ENCODE assay signal across 8 mouse cellular contexts in genomic region chr11:101173112-101173511, GRCm38 (mm10). TPM values are rescaled to one million over a fixed set of nuclear protein-coding genes. Genes with fewer than 3 reads are reported as not detected.
DNase-seq lines count a peak whose midpoint lies in the region; ATAC-seq lines count a peak whose summit lies in the region.

No protein-coding gene starts in this region.

- no peak overlapping the region for H3K27ac ChIP-seq in midbrain, embryonic 13.5 days

- no peaks in the 10 kb centered on the region for H3K9me3 ChIP-seq in midbrain, embryonic 13.5 days

- ATAC-seq in midbrain, embryonic 13.5 days: no peak

- intact Hi-C loops in heart, postnatal 25 days (cut with DNase I): no loop called here

- peak overlapping the region; percentile 36; the same call in 1 of the 2 replicates for H3K4me3 ChIP-seq in midbrain, embryonic 13.5 days (replicated peaks)

- peaks cover 87% of the 10 kb centered on the region for H3K4me1 ChIP-seq in midbrain, embryonic 13.5 days (replicated peaks)

- no peaks in the 10 kb centered on the region for H3K36me3 ChIP-seq in midbrain, embryonic 13.5 days

- H3K4me2 ChIP-seq in midbrain, embryonic 13.5 days (replicated peaks): peak overlapping the region; percentile 63

- peak; percentile 62 for DNase-seq in adrenal gland, adult 2 months
- no peak for DNase-seq in adrenal gland, postnatal 25 days
- DNase-seq in cerebellum, postnatal 25 days: peak; percentile 49 to 73
- DNase-seq in heart, postnatal 25 days (ENCODE audit: low spot score): peak; percentile 40
- DNase-seq in kidney, postnatal 4 days: peak; percentile 73 to 81
- no peak for DNase-seq in right cerebral cortex, postnatal 25 days
- DNase-seq in adipocyte (ENCODE audit: low spot score): no peak

- WGBS in midbrain, embryonic 13.5 days: 4% methylated on average over 11 of the region's 11 CpGs

- H3K27me3 ChIP-seq in midbrain, embryonic 13.5 days: peaks cover 70% of the 10 kb centered on the region

- H3K9ac ChIP-seq in midbrain, embryonic 13.5 days (replicated peaks): no peak overlapping the region

RNA-seq across cellular contexts. Expression of gene Plekhh3, which starts 2.0 kb away (rescaled TPM):
- 10 to 100 TPM; 19.4 to 39.7 TPM for total RNA-seq in adrenal gland, adult 2 months (2021)
- polyA plus RNA-seq in adrenal gland, adult 2 months (2012; rRNA removed): 112 and 122 TPM in 2 replicates
- 31.1 and 36.4 TPM in 2 replicates for total RNA-seq in adrenal gland, postnatal 25 days (2021)
- 10 to 100 TPM; 24.5 to 28.5 TPM for total RNA-seq in heart, postnatal 25 days (2021)
- 7.3 and 8.1 TPM in 2 replicates for polyA plus RNA-seq in midbrain, embryonic 13.5 days (2015; fragmentation: Nextera tagmentation; extraction: Ambion mirVana)

RNA-seq across cellular contexts. Expression of gene Ccr10, which starts 2.1 kb away (rescaled TPM):
- total RNA-seq in adrenal gland, adult 2 months (2021): under 1 TPM; 0.26 to 0.83 TPM
- 0.84 and 1.6 TPM in 2 replicates for polyA plus RNA-seq in adrenal gland, adult 2 months (2012; rRNA removed)
- total RNA-seq in adrenal gland, postnatal 25 days (2021): 0.18 TPM in 1 of 2 replicates, not detected in the other
- total RNA-seq in heart, postnatal 25 days (2021): under 1 TPM in 1 of 2 experiments, not detected in 1; 0.14 TPM
- polyA plus RNA-seq in midbrain, embryonic 13.5 days (2015; fragmentation: Nextera tagmentation; extraction: Ambion mirVana): 0.19 and 0.38 TPM in 2 replicates

RNA-seq across cellular contexts. Expression of gene Cntnap1, which starts 2.8 kb away (rescaled TPM):
- 1 to 10 TPM; 6.8 TPM for total RNA-seq in adrenal gland, adult 2 months (2021)
- polyA plus RNA-seq in adrenal gland, adult 2 months (2012; rRNA removed): 9.3 and 9.4 TPM in 2 replicates
- 6.6 and 9.1 TPM in 2 replicates for total RNA-seq in adrenal gland, postnatal 25 days (2021)
- 1 to 10 TPM; 1.7 to 2.4 TPM for total RNA-seq in heart, postnatal 25 days (2021)
- polyA plus RNA-seq in midbrain, embryonic 13.5 days (2015; fragmentation: Nextera tagmentation; extraction: Ambion mirVana): 1.3 and 1.5 TPM in 2 replicates

RNA-seq across cellular contexts. Expression of gene Tubg2, which starts 17.4 kb away (rescaled TPM):
- 1 to 10 TPM; 6.2 to 7.5 TPM for total RNA-seq in adrenal gland, adult 2 months (2021)
- 5.5 and 6.0 TPM in 2 replicates for polyA plus RNA-seq in adrenal gland, adult 2 months (2012; rRNA removed)
- 5.7 and 6.4 TPM in 2 replicates for total RNA-seq in adrenal gland, postnatal 25 days (2021)
- 1 to 10 TPM; 2.5 to 3.9 TPM for total RNA-seq in heart, postnatal 25 days (2021)
- polyA plus RNA-seq in midbrain, embryonic 13.5 days (2015; fragmentation: Nextera tagmentation; extraction: Ambion mirVana): 29.8 and 31.6 TPM in 2 replicates

RNA-seq across cellular contexts. Expression of gene Ezh1, which starts 53.2 kb away (rescaled TPM):
- 10 to 100 TPM; 31.3 to 35.0 TPM for total RNA-seq in adrenal gland, adult 2 months (2021)
- polyA plus RNA-seq in adrenal gland, adult 2 months (2012; rRNA removed): 17.1 and 20.1 TPM in 2 replicates
- total RNA-seq in adrenal gland, postnatal 25 days (2021): 37.3 and 49.6 TPM in 2 replicates
- total RNA-seq in heart, postnatal 25 days (2021): 10 to 100 TPM; 26.0 to 30.4 TPM
- polyA plus RNA-seq in midbrain, embryonic 13.5 days (2015; fragmentation: Nextera tagmentation; extraction: Ambion mirVana): 17.6 and 17.7 TPM in 2 replicates

Comparison
In these comparisons a context has a peak if more than half of its experiments do, and no peak if none do; other contexts are left out.
1. DNase-seq: peak in adrenal gland, adult 2 months (single experiment), cerebellum, postnatal 25 days (2 of 2), heart, postnatal 25 days (single experiment) and kidney, postnatal 4 days (2 of 2); none in adrenal gland, postnatal 25 days (single experiment), right cerebral cortex, postnatal 25 days (single experiment) and adipocyte (single experiment).